Mouse (Mus musculus): ENCODE data around the gene Mllt10. TPM values are rescaled to one million over a fixed set of nuclear protein-coding genes. Genes with fewer than 3 reads are reported as not detected.

Gene Mllt10
- polyA plus RNA-seq, 1 experiment: 10.0 TPM

DNA sequence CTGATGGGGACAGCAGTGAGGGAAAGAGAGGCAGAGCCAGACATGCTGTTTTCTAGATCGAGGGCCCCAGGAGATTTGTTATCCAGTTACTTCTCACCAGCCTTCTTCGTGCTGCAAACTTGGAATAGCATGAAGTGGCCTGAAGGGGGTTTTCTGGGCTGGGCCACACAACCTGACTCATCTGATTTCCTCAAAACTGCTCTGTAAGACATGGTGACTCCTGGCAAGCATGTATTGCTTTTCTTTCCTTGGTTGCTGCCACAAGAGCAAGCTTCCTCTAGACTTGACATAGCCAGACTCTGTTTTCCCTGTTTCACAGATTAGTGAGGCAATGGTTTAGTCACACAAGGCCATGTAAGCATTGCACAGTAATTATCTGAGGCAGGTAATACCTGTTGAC, 159.0 kb downstream of the Mllt10 start:
- Histone ChIP-seq H3K4me3 (ENCODE audit: insufficient read depth, poor library complexity, severe bottlenecking) (no peak overlapping the region), H3ac (ENCODE audit: control insufficient read depth, insufficient read length, low read depth) (no peak overlapping the region), H3K27me3 (ENCODE audit: control insufficient read depth, insufficient read depth, insufficient read length) (no peaks in the 10 kb centered on the region), H3K79me2 (ENCODE audit: control insufficient read depth, insufficient read depth) (no peaks in the 10 kb centered on the region), H3K36me3 (ENCODE audit: control insufficient read depth, insufficient read depth) (peaks cover 56% of the 10 kb centered on the region), H3K79me3 (ENCODE audit: low read depth) (no peaks in the 10 kb centered on the region)
- TF ChIP-seq MYOD1 (IDR thresholded peaks at IDR 0.05; ENCODE audit: control insufficient read depth, insufficient read length, low read depth): no peak
- TF ChIP-seq CTCF (IDR thresholded peaks at IDR 0.05; ENCODE audit: control insufficient read depth, insufficient read depth, insufficient read length): no peak
- TF ChIP-seq MYOG (IDR thresholded peaks at IDR 0.05; ENCODE audit: control insufficient read depth, extremely low read depth, insufficient read length): no peak
- no peak for TF ChIP-seq MAX (IDR thresholded peaks at IDR 0.05)
- TF ChIP-seq USF1 (IDR thresholded peaks at IDR 0.05; ENCODE audit: low read depth): no peak
- TF ChIP-seq FOSL1 (IDR thresholded peaks at IDR 0.05; ENCODE audit: insufficient read depth, low read length, poor library complexity, severe bottlenecking): no peak
- TF ChIP-seq CEBPB (IDR thresholded peaks at IDR 0.05; ENCODE audit: low read depth): no peak

DNA sequence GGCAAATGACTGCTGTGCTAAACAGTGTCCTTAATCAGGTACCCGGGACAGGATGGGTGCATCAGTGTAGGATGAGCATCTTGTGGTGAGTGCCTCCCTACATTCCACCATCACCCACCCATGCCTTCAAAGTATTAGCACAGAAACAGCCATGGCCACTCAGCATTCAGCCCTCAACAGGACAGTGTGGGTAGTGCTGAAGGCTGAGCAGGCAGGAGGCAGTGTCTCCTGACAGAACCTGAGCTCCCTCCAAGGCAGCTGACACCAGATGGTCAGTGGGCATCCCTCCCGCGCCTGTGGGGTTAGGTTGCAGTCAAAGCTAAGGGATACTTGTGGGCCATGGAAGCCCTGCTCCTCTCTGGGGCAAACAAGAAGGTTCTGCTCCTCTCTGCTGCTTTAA, 162.8 kb downstream of the Mllt10 start:
- no peaks in the 10 kb centered on the region for H3K79me2 ChIP-seq (ENCODE audit: control insufficient read depth, insufficient read depth)
- TF ChIP-seq CEBPB (IDR thresholded peaks at IDR 0.05; ENCODE audit: low read depth) (no peak), MAX (IDR thresholded peaks at IDR 0.05) (no peak), MYOG (IDR thresholded peaks at IDR 0.05; ENCODE audit: control insufficient read depth, extremely low read depth, insufficient read length) (no peak), FOSL1 (IDR thresholded peaks at IDR 0.05; ENCODE audit: insufficient read depth, low read length, poor library complexity, severe bottlenecking) (no peak), USF1 (IDR thresholded peaks at IDR 0.05; ENCODE audit: low read depth) (no peak), MYOD1 (IDR thresholded peaks at IDR 0.05; ENCODE audit: control insufficient read depth, insufficient read length, low read depth) (no peak), CTCF (IDR thresholded peaks at IDR 0.05; ENCODE audit: control insufficient read depth, insufficient read depth, insufficient read length) (no peak)
- H3K4me3 ChIP-seq (ENCODE audit: insufficient read depth, poor library complexity, severe bottlenecking): no peak overlapping the region
- peaks cover 34% of the 10 kb centered on the region for H3K36me3 ChIP-seq (ENCODE audit: control insufficient read depth, insufficient read depth)
- no peaks in the 10 kb centered on the region for H3K27me3 ChIP-seq (ENCODE audit: control insufficient read depth, insufficient read depth, insufficient read length)
- no peaks in the 10 kb centered on the region for H3K79me3 ChIP-seq (ENCODE audit: low read depth)
- no peak overlapping the region for H3ac ChIP-seq (ENCODE audit: control insufficient read depth, insufficient read length, low read depth)

DNA sequence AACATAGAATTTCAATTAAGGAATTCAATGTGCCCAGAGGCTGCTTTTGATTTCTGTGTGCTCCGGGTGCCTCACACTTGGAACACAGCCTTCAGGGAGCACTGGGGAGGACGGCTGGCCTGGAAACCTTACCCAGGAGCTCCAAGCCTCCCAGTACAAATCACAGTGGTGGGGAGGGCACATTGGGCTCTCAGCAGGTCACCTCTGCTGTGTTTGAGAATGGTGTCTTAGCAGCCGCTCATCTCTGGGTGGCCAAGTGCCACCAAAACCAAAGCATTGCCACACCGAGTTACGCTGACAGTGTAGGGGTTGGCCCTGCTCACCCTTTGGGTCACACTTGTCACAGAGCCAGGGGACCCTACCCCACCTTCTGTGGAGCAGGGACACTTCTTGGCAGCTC, 163.5 kb downstream of the Mllt10 start:
- Histone ChIP-seq H3K27me3 (ENCODE audit: control insufficient read depth, insufficient read depth, insufficient read length) (no peaks in the 10 kb centered on the region), H3K79me2 (ENCODE audit: control insufficient read depth, insufficient read depth) (no peaks in the 10 kb centered on the region), H3K36me3 (ENCODE audit: control insufficient read depth, insufficient read depth) (peaks cover 27% of the 10 kb centered on the region), H3K79me3 (ENCODE audit: low read depth) (no peaks in the 10 kb centered on the region), H3ac (ENCODE audit: control insufficient read depth, insufficient read length, low read depth) (no peak overlapping the region), H3K4me3 (ENCODE audit: insufficient read depth, poor library complexity, severe bottlenecking) (no peak overlapping the region)
- TF ChIP-seq USF1 (IDR thresholded peaks at IDR 0.05; ENCODE audit: low read depth) (no peak), CTCF (IDR thresholded peaks at IDR 0.05; ENCODE audit: control insufficient read depth, insufficient read depth, insufficient read length) (no peak), FOSL1 (IDR thresholded peaks at IDR 0.05; ENCODE audit: insufficient read depth, low read length, poor library complexity, severe bottlenecking) (no peak), MAX (IDR thresholded peaks at IDR 0.05) (no peak), MYOD1 (IDR thresholded peaks at IDR 0.05; ENCODE audit: control insufficient read depth, insufficient read length, low read depth) (no peak), CEBPB (IDR thresholded peaks at IDR 0.05; ENCODE audit: low read depth) (no peak), MYOG (IDR thresholded peaks at IDR 0.05; ENCODE audit: control insufficient read depth, extremely low read depth, insufficient read length) (no peak)

DNA sequence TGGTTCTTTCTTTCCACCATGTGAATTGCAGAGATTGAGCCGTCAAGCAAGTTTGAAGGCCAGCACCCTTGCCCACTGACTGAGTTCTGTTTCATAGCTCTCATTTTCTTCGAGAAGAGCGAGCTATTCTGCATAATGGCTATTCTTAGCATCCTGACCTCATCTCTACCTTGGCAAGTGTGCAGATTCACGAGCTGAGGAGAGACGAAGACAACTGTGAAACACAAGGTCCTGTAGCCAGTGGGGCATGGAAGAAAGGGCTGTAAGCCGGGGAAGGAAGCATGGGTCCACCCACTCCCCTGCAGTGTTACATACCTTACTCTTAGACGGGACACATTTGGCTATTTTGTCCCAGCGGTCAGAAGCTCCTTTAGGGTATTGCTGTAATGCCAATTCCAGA, 164.1 kb downstream of the Mllt10 start:
- H3K79me2 ChIP-seq (ENCODE audit: control insufficient read depth, insufficient read depth): no peaks in the 10 kb centered on the region
- H3K27me3 ChIP-seq (ENCODE audit: control insufficient read depth, insufficient read depth, insufficient read length): no peaks in the 10 kb centered on the region
- H3K36me3 ChIP-seq (ENCODE audit: control insufficient read depth, insufficient read depth): peaks cover 23% of the 10 kb centered on the region
- H3ac ChIP-seq (ENCODE audit: control insufficient read depth, insufficient read length, low read depth): no peak overlapping the region
- H3K79me3 ChIP-seq (ENCODE audit: low read depth): no peaks in the 10 kb centered on the region
- H3K4me3 ChIP-seq (ENCODE audit: insufficient read depth, poor library complexity, severe bottlenecking): no peak overlapping the region
- no peak for TF ChIP-seq MYOG (IDR thresholded peaks at IDR 0.05; ENCODE audit: control insufficient read depth, extremely low read depth, insufficient read length)
- TF ChIP-seq FOSL1 (IDR thresholded peaks at IDR 0.05; ENCODE audit: insufficient read depth, low read length, poor library complexity, severe bottlenecking): no peak
- no peak for TF ChIP-seq MYOD1 (IDR thresholded peaks at IDR 0.05; ENCODE audit: control insufficient read depth, insufficient read length, low read depth)
- TF ChIP-seq MAX (IDR thresholded peaks at IDR 0.05): no peak
- TF ChIP-seq USF1 (IDR thresholded peaks at IDR 0.05; ENCODE audit: low read depth): no peak
- no peak for TF ChIP-seq CTCF (IDR thresholded peaks at IDR 0.05; ENCODE audit: control insufficient read depth, insufficient read depth, insufficient read length)
- no peak for TF ChIP-seq CEBPB (IDR thresholded peaks at IDR 0.05; ENCODE audit: low read depth)

DNA sequence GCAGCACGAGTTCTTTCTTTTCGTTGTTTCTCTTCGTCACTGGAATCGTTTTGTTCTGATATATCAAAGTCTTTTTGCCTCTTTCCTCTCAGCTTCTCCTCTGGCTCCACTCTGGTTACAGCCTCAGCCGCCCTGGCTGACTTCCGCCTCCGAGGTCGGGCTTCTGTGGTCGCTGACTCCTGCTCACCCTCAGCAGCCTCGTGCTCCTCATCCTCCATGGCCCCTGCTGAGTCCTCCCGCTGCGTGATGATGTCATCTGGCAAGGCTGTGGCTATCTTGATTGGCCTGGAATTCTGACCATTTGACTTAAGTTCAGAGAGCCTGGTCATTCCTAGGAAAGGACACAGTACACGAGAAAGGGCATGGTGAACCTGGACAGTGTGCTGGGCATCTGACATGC, 164.5 kb downstream of the Mllt10 start:
- Histone ChIP-seq H3K79me2 (ENCODE audit: control insufficient read depth, insufficient read depth) (no peaks in the 10 kb centered on the region), H3K79me3 (ENCODE audit: low read depth) (no peaks in the 10 kb centered on the region), H3ac (ENCODE audit: control insufficient read depth, insufficient read length, low read depth) (no peak overlapping the region), H3K27me3 (ENCODE audit: control insufficient read depth, insufficient read depth, insufficient read length) (no peaks in the 10 kb centered on the region), H3K4me3 (ENCODE audit: insufficient read depth, poor library complexity, severe bottlenecking) (no peak overlapping the region), H3K36me3 (ENCODE audit: control insufficient read depth, insufficient read depth) (peaks cover 19% of the 10 kb centered on the region)
- TF ChIP-seq USF1 (IDR thresholded peaks at IDR 0.05; ENCODE audit: low read depth) (no peak), MYOG (IDR thresholded peaks at IDR 0.05; ENCODE audit: control insufficient read depth, extremely low read depth, insufficient read length) (no peak), FOSL1 (IDR thresholded peaks at IDR 0.05; ENCODE audit: insufficient read depth, low read length, poor library complexity, severe bottlenecking) (no peak), MYOD1 (IDR thresholded peaks at IDR 0.05; ENCODE audit: control insufficient read depth, insufficient read length, low read depth) (no peak), CTCF (IDR thresholded peaks at IDR 0.05; ENCODE audit: control insufficient read depth, insufficient read depth, insufficient read length) (no peak), MAX (IDR thresholded peaks at IDR 0.05) (no peak), CEBPB (IDR thresholded peaks at IDR 0.05; ENCODE audit: low read depth) (no peak)
